Mouse (Mus musculus): ENCODE results near the gene Zic4.

DNA sequence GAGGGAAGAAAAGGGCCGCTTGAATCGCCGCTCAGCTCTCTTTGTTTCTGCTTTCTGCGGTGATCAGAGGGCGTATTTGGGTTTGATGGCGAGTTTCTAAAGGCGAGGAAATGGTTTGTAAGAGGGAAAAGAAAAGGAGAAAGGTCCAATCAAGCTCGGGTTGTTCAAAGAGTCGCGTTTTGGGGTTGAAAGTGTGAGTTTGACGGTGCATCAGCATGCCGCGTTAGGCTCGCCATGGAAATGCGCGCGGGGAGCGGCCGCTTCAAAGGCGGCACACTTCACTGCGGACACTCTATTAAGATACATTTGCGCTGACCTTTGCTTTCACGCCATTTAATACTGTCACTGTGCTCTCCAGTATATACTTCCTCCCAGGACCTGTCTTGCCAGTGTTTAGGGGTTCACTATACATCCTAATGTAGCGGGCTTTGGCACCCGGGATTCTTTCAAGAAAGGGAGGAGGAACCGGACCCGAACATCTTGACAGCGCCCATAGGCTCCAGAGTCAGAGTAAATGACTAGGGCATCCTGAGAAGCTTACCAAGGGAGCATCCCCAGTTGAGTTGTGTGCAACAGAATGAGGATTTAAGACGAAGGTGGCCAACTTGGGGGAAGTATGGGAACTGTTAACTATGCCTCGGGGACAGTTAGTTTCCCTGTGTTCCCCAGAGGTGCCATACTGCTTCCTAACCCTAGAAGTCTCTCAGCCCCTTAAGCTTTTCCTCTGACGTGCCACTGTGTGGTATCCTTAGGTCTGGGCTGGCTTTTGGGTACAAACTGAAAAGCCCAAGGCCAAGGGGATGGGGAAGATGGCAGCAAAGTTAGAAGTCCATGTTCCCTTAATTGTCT, 24.9 kb downstream of the Zic4 start:
- TF ChIP-seq CTCF (IDR thresholded peaks at IDR 0.05; ENCODE audit: control insufficient read depth, insufficient read depth, insufficient replicate concordance, low read depth, low read length) (no peak), POLR2A (IDR thresholded peaks at IDR 0.05; ENCODE audit: control insufficient read depth, low read depth, low read length) (no peak)
